10 mouse cellular contexts compared by ENCODE assay signal in genomic region chr16:95873297-95873696, GRCm38 (mm10).
"Had no signal": no experiment of that assay in that cellular context is flagged by ENCODE, and none has a peak within 500 bp of the region (broad histone marks: within the 10 kb centered on the region; RNA-seq: fewer than 3 reads in every experiment).

No protein-coding gene starts in this region.

- DNase-seq: kidney, adult 9 months; kidney, postnatal 14 days; kidney, postnatal 4 days; left cerebral cortex, postnatal 4 days; liver, postnatal 0 days; lung, embryonic 14.5 days; midbrain, embryonic 14.5 days; right cerebral cortex, adult 18-20 months; right cerebral cortex, postnatal 14 days; right cerebral cortex, postnatal 4 days had no signal
